Mouse (Mus musculus): ENCODE measurements around the gene Prl7c1.
"Not testable (repeated sequence)": the region's sequence is repeated elsewhere in the genome, so short reads cannot be mapped to it uniquely, and the experiment has no call there.

The Prl7c1 gene

GRCm38 (mm10) chr13:27780704-27781103 is at the start of gene Prl7c1:
Prl7c1 (minus strand) TSS chr13:27780804.
- in situ Hi-C loops (cut with MboI, MseI), result not testable (repeated sequence)

- in situ Hi-C loops (cut with MboI, MseI), result no loop called here
Measured at GRCm38 (mm10) chr13:27802765-27803164, 22.2 kb upstream of the Prl7c1 start.

DNA sequence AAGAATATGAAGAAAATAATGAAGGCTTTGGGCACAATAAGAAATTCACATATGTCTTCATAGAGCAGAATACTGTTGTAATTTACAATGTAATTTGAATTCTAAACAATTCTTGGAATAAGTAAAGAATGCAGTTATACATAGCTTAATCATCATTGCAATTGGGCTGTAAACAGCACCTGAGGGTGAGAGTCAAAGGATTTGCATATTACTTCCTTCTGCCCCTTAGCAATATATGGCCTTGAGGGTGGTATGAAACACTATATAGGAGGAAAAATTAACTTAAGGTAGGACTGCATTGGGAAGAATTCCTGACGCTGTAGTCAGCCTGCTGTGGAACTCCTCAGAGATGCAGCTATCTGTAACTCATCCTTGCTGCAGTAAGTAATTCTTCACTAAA is 20.8 kb upstream of the Prl7c1 start, which contains the start of gene Prl2a1:
Gene Prl2a1, plus strand, starts transcription at position 301 of the 400 bp plus-strand sequence.
- in situ Hi-C loops (cut with MboI, MseI), result no loop called here

DNA sequence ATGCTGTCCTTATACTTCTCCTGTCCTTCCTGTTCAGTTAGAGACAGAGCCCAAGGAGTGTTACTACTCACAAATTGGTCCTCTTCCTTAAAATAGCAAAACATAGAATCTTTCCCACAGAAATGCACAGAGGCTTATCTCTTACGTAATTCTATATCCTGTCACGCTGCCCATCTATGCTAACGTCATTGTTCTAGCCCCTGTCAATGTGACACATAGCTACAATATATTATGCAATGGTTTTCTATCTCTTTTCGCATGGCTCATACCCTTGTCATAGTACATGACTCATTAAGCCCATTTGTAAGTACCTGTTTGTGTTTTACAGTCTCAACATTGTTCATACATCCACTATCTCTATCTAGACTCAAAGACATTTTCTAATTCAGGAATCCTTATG is 18.7 kb upstream of the Prl7c1 start:
- in situ Hi-C loops (cut with MboI, MseI), result no loop called here

DNA sequence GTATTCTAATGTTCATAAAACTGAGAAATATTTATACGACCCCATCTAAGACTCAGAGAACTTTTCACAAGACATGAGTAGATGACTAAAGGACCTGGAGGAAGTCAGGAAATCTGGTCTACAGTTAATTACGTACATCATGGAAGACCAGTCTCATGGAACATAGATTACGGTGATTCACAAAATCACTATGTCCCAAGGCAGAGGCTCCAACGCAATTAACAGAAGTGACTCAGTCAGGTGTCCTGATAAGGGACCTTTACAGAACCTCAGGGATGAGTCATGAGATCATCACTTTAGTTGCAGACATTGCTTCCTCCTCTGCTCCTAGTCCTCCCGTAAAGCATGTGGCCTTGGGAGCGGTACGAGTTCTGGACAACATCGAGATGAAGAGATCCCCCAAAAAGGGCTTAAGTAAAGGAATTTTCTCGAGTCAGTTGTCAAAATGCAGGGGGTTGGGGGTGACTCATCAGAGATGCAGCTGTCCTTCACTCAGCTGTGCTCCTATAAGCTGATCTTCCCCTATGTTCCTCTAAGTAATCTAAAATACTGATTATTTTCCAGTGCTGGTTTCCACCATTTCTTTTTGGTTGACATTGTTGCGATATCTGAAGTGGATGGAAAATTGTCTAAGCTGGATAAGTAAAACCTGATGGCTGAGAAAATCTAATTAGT is 46.0 kb downstream of the Prl7c1 start:
- in situ Hi-C loops (cut with MboI, MseI), result no loop called here

GRCm38 (mm10) chr13:27730286-27730959 is 50.2 kb downstream of the Prl7c1 start:
- in situ Hi-C loops (cut with MboI, MseI), result not testable (repeated sequence)

DNA sequence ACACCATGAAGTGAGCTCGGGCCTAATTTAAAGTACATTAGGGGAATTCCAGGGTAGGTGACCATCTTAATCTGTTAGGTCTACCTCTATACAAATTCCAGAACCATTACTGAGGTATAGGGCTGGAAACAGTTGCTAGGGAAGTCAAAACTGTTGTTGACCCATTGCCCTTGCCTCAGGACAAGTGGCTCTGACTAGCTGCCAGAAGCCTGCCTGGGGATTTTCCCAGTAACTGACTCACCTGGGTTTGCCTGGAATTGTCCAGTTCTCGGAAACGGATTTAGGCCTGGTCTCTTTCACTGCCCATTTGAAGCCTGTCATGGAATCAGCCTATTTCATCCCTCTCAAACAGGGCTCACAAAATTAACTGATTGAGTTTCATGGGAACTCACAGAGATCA is 55.5 kb downstream of the Prl7c1 start:
- in situ Hi-C loops (cut with MboI, MseI), result not testable (repeated sequence)
